Mouse (Mus musculus): ENCODE data around the gene Tmem129. TPM values are rescaled to one million over a fixed set of nuclear protein-coding genes. Genes with fewer than 3 reads are reported as not detected.

The Tmem129 gene
- total and polyA plus RNA-seq, 2 experiments: 12.0 to 41.0 TPM

DNA sequence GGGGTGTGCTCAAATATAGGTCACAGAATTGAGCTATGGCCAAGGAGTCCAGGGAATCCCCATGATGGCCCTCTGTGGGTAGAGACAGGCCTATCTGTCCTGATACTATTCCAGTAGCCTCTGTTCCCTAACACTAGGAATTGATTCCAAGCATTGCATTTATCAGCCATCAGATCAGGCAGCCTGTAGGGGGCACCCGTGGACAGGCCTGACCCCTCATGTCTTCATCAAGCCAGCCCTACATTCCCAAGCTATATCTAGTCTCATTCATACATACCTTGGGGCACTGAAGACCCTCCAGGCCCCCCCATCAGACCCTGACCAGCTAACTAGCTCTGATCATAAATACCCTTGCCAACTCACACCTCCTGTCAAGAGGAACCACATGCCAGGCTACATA, 17.7 kb upstream of the Tmem129 start:
- H3K4me1 ChIP-seq (ENCODE audit: control insufficient read depth, insufficient read depth, low read length): no peaks in the 10 kb centered on the region
- DNase-seq (ENCODE audit: extremely low read depth, low read depth, low spot score): peak; percentile 19
- no peaks in the 10 kb centered on the region for H3K36me3 ChIP-seq (ENCODE audit: control insufficient read depth, insufficient read depth, low read length)
- H3K4me3 ChIP-seq (ENCODE audit: insufficient read depth, low read depth, low read length): no peak overlapping the region
- H3K27me3 ChIP-seq (ENCODE audit: control insufficient read depth, insufficient read depth, low read length): no peaks in the 10 kb centered on the region
- no peak overlapping the region for H3K27ac ChIP-seq (replicated peaks; ENCODE audit: insufficient read depth, low read depth, low read length)
- no peak overlapping the region for H3K9ac ChIP-seq (ENCODE audit: low read depth, low read length)
- TF ChIP-seq POLR2A (IDR thresholded peaks at IDR 0.05; ENCODE audit: extremely low read depth, insufficient read depth, low read length) (no peak), CTCF (IDR thresholded peaks at IDR 0.05; ENCODE audit: low read depth, low read length) (peak; percentile 80)
- 5% methylated on average over 1 of the region's 1 CpGs for WGBS
- no peaks in the 10 kb centered on the region for H3K79me2 ChIP-seq (ENCODE audit: control insufficient read depth, insufficient read depth, low read length)

DNA sequence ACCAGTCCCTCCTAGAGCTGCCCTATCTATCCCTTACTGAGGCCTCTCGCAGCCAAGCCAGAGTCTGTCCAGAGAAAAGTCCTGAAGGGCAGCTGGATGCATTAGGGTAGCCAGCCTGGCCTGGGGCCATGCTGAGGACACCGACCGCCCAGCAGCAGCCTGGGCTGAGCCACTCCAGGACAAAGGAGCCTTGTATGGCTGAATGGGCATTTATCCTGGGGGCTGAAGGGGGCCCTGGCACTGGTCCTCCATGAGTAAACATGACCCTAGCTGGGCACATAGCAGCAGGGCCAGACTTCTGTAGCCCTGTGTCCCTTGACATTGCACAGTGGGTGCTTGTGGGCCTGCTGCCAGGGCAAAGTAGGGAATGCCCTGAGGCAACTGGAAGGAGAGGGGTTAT, 16.2 kb upstream of the Tmem129 start:
- TF ChIP-seq CTCF (IDR thresholded peaks at IDR 0.05; ENCODE audit: low read depth, low read length): no peak
- no peak for TF ChIP-seq POLR2A (IDR thresholded peaks at IDR 0.05; ENCODE audit: extremely low read depth, insufficient read depth, low read length)
- no peak for DNase-seq (ENCODE audit: extremely low read depth, low read depth, low spot score)
- H3K79me2 ChIP-seq (ENCODE audit: control insufficient read depth, insufficient read depth, low read length): no peaks in the 10 kb centered on the region
- H3K9ac ChIP-seq (ENCODE audit: low read depth, low read length): no peak overlapping the region
- H3K4me1 ChIP-seq (ENCODE audit: control insufficient read depth, insufficient read depth, low read length): no peaks in the 10 kb centered on the region
- no peaks in the 10 kb centered on the region for H3K27me3 ChIP-seq (ENCODE audit: control insufficient read depth, insufficient read depth, low read length)
- 56% methylated on average over 3 of the region's 3 CpGs for WGBS
- H3K4me3 ChIP-seq (ENCODE audit: insufficient read depth, low read depth, low read length): no peak overlapping the region
- no peaks in the 10 kb centered on the region for H3K36me3 ChIP-seq (ENCODE audit: control insufficient read depth, insufficient read depth, low read length)
- H3K27ac ChIP-seq (replicated peaks; ENCODE audit: insufficient read depth, low read depth, low read length): no peak overlapping the region

DNA sequence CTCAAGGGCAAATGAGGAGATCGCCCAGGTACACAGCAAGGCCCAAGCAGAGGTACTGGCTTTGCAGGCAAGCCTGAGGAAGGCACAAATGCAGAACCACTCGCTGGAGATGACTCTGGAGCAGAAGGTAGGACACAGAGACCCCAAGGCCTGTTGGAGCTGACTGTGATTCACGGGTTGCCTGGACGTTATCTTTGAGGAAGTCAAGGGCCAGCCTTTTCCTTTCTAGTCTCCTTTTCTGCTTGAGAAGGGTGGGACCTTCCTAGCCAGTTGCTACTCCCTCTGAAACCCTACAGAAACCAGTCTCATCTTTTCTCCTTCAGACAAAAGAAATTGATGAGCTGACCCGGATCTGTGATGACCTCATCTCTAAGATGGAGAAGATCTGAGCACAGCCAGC, 13.4 kb upstream of the Tmem129 start:
- Histone ChIP-seq H3K4me1 (ENCODE audit: control insufficient read depth, insufficient read depth, low read length) (no peaks in the 10 kb centered on the region), H3K79me2 (ENCODE audit: control insufficient read depth, insufficient read depth, low read length) (no peaks in the 10 kb centered on the region), H3K27ac (replicated peaks; ENCODE audit: insufficient read depth, low read depth, low read length) (no peak overlapping the region), H3K4me3 (ENCODE audit: insufficient read depth, low read depth, low read length) (no peak overlapping the region), H3K36me3 (ENCODE audit: control insufficient read depth, insufficient read depth, low read length) (no peaks in the 10 kb centered on the region), H3K9ac (ENCODE audit: low read depth, low read length) (no peak overlapping the region), H3K27me3 (ENCODE audit: control insufficient read depth, insufficient read depth, low read length) (no peaks in the 10 kb centered on the region)
- DNase-seq (ENCODE audit: extremely low read depth, low read depth, low spot score): no peak
- WGBS: 79% methylated on average over 5 of the region's 5 CpGs
- TF ChIP-seq POLR2A (IDR thresholded peaks at IDR 0.05; ENCODE audit: extremely low read depth, insufficient read depth, low read length) (no peak), CTCF (IDR thresholded peaks at IDR 0.05; ENCODE audit: low read depth, low read length) (no peak)

DNA sequence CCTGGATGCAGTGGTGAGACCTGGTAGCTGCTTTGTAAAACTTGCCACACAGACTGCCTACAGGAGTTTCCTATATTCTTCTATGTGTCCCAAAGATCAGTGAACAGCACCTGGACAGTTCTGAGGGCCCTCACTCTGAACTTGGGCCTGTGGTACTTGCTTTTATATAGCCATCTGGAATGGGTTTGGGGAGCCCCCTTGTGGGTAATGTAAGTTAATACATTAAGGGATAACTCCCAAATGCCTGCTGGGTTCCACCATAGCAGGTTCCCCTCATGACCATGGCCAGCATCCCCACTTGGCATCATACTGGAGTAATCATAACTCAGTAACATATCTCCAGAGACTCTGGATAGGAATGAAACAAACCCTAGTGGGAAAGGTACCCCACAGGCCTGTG, 10.0 kb upstream of the Tmem129 start:
- H3K36me3 ChIP-seq (ENCODE audit: control insufficient read depth, insufficient read depth, low read length): no peaks in the 10 kb centered on the region
- no peak overlapping the region for H3K27ac ChIP-seq (replicated peaks; ENCODE audit: insufficient read depth, low read depth, low read length)
- DNase-seq (ENCODE audit: extremely low read depth, low read depth, low spot score): no peak
- H3K4me1 ChIP-seq (ENCODE audit: control insufficient read depth, insufficient read depth, low read length): no peaks in the 10 kb centered on the region
- no peaks in the 10 kb centered on the region for H3K27me3 ChIP-seq (ENCODE audit: control insufficient read depth, insufficient read depth, low read length)
- H3K9ac ChIP-seq (ENCODE audit: low read depth, low read length): no peak overlapping the region
- H3K4me3 ChIP-seq (ENCODE audit: insufficient read depth, low read depth, low read length): no peak overlapping the region
- no peaks in the 10 kb centered on the region for H3K79me2 ChIP-seq (ENCODE audit: control insufficient read depth, insufficient read depth, low read length)
- TF ChIP-seq POLR2A (IDR thresholded peaks at IDR 0.05; ENCODE audit: extremely low read depth, insufficient read depth, low read length): no peak
- no peak for TF ChIP-seq CTCF (IDR thresholded peaks at IDR 0.05; ENCODE audit: low read depth, low read length)

DNA sequence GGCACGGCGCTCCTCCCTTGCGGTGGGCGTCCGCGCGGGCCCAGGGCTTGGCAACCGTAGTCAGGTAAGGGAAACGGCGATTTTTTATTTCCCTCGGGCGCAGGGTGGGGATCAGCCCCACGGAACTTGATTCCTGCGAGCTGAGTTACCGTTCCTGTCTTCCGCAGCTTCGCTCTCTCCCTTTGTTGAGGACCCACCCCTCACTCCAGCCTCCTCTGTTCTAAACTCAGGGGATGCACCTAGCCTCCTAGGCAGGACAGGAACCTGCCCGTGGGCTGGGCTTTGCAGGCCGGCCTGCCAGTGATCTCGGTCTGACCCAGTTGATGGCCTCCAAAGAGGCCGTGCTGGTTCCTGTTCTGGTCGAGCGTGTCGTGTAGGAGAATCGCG, 441 bp upstream of the Tmem129 start:
- no peak for DNase-seq (ENCODE audit: extremely low read depth, low read depth, low spot score)
- under 1% methylated on average over 26 of the region's 26 CpGs for WGBS
- Histone ChIP-seq H3K36me3 (ENCODE audit: control insufficient read depth, insufficient read depth, low read length) (peaks cover 2% of the 10 kb centered on the region; the same call in 1 of the 2 replicates), H3K4me1 (ENCODE audit: control insufficient read depth, insufficient read depth, low read length) (peaks cover 6% of the 10 kb centered on the region), H3K27ac (replicated peaks; ENCODE audit: insufficient read depth, low read depth, low read length) (no peak overlapping the region), H3K79me2 (ENCODE audit: control insufficient read depth, insufficient read depth, low read length) (peaks cover 6% of the 10 kb centered on the region; the same call in 1 of the 2 replicates), H3K27me3 (ENCODE audit: control insufficient read depth, insufficient read depth, low read length) (no peaks in the 10 kb centered on the region), H3K9ac (ENCODE audit: low read depth, low read length) (peak overlapping the region; percentile 37; the same call in 1 of the 2 replicates), H3K4me3 (ENCODE audit: insufficient read depth, low read depth, low read length) (peak overlapping the region; percentile 61)
- TF ChIP-seq CTCF (IDR thresholded peaks at IDR 0.05; ENCODE audit: low read depth, low read length) (no peak), POLR2A (IDR thresholded peaks at IDR 0.05; ENCODE audit: extremely low read depth, insufficient read depth, low read length) (no peak)

DNA sequence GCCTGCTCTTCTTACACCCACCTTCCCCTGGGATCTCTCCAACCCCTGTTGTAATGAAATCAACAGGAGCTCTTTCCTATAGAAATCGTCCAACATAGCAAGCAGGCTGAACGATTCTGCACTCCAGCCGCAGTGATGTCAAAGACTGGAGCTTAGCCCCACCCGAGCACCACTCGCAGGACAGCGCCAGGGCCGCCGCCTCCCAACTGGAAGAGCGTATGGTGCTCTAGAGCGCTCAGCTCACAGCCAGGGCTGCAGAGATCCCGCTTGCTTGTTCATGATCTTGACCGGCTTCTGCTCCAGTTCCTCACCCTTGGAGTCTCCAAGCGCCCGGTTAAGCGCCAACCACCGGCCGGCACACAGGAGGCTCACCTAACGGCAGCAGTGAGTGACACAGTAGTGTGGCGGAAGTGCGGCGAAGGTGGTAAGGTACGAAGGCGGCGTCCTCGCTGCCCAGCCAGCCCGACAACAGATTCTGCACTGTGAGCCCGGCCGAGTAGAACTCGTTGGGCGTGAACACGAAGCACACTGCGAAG, 897 bp downstream of the Tmem129 start:
- Histone ChIP-seq H3K4me1 (ENCODE audit: control insufficient read depth, insufficient read depth, low read length) (peaks cover 6% of the 10 kb centered on the region), H3K79me2 (ENCODE audit: control insufficient read depth, insufficient read depth, low read length) (peaks cover 6% of the 10 kb centered on the region; the same call in 1 of the 2 replicates), H3K9ac (ENCODE audit: low read depth, low read length) (peak overlapping the region; percentile 86), H3K4me3 (ENCODE audit: insufficient read depth, low read depth, low read length) (peak overlapping the region; percentile 77), H3K27ac (replicated peaks; ENCODE audit: insufficient read depth, low read depth, low read length) (peak overlapping the region; percentile 81), H3K27me3 (ENCODE audit: control insufficient read depth, insufficient read depth, low read length) (no peaks in the 10 kb centered on the region), H3K36me3 (ENCODE audit: control insufficient read depth, insufficient read depth, low read length) (peaks cover 2% of the 10 kb centered on the region; the same call in 1 of the 2 replicates)
- WGBS: under 1% methylated on average over 32 of the region's 32 CpGs
- DNase-seq (ENCODE audit: extremely low read depth, low read depth, low spot score): no peak
- TF ChIP-seq POLR2A (IDR thresholded peaks at IDR 0.05; ENCODE audit: extremely low read depth, insufficient read depth, low read length) (no peak), CTCF (IDR thresholded peaks at IDR 0.05; ENCODE audit: low read depth, low read length) (no peak)
